Mouse (Mus musculus): ENCODE data around the gene Ctdsp1.

GRCm38 (mm10) chr1:74400531-74400930 lies 9.2 kb downstream of the Ctdsp1 start:
- TF ChIP-seq ZNF384 (IDR thresholded peaks at IDR 0.05; ENCODE audit: low read depth, low read length): no peak
- no peak for TF ChIP-seq CHD2 (IDR thresholded peaks at IDR 0.05; ENCODE audit: low read depth, low read length)

All from ES-E14 (cell line).